Mouse (Mus musculus) stomach, postnatal 0 days (tissue): ENCODE results near the gene Nemp1.

Source experiments
- CTCF ChIP-seq: IDR thresholded peaks from 2 replicates; pipeline ENCODE4 v1.5.1; 2016; ENCODE audit warnings: antibody characterized with exemption, low read depth, mild to moderate bottlenecking, moderate library complexity
- EP300 ChIP-seq: optimal IDR thresholded peaks from 2 replicates; pipeline ENCODE3; 2016; ENCODE audit warnings: antibody characterized with exemption

GRCm38 (mm10) chr10:127619119-127619721, 47.5 kb upstream of the Nemp1 start:
- TF ChIP-seq CTCF (no peak), EP300 (no peak)
